Mouse (Mus musculus) left cerebral cortex, adult 11 months (tissue): ENCODE measurements around the gene Angpt4.

Source experiments
- DNase-seq: peaks from one replicate; pipeline ENCODE4 v3.0.0; 2022; ENCODE audit warnings: low spot score

Angpt4 gene

GRCm38 (mm10) chr2:151910919-151911500 lies at the start of gene Angpt4:
TSS of gene Angpt4 (plus strand) at chr2:151911210.
- DNase-seq: no peak

DNA sequence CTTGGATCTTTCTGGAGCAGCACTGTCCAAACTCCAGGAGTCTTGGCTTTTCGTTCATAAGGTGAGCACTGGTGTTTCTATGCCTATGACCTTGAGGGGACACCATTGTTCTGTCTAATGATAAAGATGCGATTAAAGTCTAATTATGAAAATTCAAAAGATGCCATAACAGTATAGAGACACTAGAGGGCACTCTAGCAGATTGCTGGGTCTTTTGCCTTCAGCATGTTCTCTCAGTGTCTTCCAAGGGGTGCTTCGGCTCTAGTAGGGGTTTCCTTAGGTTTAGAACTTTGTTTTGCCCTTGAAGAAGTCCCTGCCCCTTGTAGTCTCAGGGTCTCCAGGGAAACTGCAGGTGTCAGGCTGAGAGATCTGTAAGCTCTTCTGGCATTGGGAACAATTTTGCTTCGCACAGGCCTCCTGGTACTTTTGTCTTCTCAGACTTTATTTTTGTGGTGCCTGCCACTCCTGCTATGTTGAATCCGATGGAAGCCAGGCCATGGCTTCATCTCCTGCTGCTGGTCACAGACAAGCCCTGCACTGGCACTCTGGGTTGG lies 48.7 kb upstream of the Angpt4 start:
- DNase-seq: no peak

GRCm38 (mm10) chr2:151864941-151865340 lies 46.1 kb upstream of the Angpt4 start:
- no peak for DNase-seq

- peak; percentile 46 for DNase-seq
Measured at GRCm38 (mm10) chr2:151866487-151866886, 44.5 kb upstream of the Angpt4 start.

- no peak for DNase-seq
Measured at GRCm38 (mm10) chr2:151868196-151868595, 42.8 kb upstream of the Angpt4 start.

GRCm38 (mm10) chr2:151874551-151874950 lies 36.5 kb upstream of the Angpt4 start:
- DNase-seq: no peak

DNA sequence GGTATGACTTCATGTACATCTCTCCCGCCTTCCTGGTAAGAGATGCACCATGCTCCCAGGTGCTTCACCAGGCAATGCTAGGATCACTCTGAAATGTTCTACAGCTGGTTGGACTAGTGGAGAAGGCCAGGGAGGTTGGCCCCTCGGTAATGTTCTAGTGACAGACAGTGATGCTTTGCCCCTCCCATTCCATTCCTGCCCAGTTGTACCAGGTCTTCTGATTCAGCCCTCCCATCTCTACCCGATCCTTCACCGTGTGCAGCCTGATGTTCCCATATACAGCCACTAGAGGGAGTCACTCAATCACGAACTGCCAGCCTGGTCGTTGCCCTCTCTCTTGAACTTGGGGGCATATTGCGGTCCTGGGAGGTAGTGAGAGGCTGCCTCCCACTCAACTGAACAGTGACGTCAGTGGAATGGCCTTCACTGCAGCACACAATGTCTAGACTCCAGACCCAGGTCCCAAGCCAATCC lies 35.0 kb upstream of the Angpt4 start:
- DNase-seq: peak; percentile 37

- no peak for DNase-seq
Measured at GRCm38 (mm10) chr2:151878645-151879044, 32.4 kb upstream of the Angpt4 start.

DNA sequence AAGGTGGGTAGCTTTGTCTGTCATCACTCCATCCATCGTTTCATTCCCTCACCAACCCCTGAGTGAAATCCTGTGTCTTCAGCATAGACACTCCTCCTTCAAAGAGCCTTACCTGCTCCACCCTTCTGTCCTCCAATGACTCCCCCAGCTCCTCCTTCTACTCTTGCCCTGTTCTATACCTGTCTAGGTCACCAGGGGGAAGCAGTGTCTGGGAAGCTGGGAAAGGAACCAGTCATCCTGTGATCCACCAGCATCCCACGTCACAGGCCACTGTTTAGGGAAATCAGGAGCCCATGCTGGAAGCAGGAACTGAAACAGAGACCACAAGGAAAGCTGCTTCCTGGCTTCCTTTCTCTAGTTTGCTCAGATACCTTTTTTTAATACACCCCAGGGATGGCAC lies 31.2 kb upstream of the Angpt4 start:
- no peak for DNase-seq

DNA sequence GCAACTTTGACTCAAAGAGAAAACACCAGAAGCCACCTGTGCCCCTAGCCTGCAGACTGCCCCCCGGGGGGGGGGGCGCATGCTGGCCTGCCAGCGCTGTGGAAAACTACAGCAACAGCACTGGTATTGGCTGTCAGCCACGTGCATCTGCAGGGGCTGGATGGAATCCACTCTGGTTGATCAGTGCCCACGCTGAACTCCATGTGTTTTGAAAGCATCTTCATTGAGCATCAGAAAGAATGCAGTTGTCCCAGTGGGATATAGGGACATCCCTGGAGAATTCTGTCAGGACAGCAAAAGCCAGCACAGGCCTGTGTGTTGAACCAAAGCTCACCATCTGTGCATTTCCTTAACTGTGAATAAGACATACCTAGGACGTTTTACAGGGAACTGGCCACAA lies 20.0 kb upstream of the Angpt4 start:
- no peak for DNase-seq

DNA sequence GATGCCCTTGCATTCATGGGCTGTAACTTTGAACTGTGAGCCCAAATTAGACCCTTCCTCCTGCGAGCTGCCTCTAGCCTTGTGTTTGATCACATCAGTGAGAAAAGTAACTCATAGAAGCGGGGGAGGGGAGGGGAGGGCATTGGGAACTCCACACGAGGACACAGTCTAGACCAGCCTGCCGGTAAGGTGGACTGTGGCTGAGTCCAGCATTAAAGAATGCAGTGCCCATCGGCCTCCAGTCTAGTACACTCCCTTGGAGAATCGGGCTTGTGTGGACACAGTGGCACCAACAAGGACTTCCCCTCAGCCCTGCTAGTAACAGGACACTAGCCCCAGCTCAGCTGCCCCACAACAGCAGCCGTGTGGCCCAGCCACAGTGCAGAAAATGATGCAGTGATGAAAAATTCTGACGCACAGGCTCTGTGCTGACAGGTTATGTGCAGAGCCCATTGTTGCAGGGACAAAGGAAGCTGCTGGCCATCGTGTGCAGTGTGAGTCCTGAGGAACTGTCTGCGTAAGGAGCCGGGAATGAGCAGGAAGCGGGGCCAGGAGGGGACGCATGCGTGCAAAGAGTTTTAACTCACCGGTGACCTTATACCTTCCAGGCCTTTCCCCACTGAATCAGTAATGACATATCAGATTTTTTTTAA lies 17.8 kb upstream of the Angpt4 start:
- DNase-seq: no peak

DNA sequence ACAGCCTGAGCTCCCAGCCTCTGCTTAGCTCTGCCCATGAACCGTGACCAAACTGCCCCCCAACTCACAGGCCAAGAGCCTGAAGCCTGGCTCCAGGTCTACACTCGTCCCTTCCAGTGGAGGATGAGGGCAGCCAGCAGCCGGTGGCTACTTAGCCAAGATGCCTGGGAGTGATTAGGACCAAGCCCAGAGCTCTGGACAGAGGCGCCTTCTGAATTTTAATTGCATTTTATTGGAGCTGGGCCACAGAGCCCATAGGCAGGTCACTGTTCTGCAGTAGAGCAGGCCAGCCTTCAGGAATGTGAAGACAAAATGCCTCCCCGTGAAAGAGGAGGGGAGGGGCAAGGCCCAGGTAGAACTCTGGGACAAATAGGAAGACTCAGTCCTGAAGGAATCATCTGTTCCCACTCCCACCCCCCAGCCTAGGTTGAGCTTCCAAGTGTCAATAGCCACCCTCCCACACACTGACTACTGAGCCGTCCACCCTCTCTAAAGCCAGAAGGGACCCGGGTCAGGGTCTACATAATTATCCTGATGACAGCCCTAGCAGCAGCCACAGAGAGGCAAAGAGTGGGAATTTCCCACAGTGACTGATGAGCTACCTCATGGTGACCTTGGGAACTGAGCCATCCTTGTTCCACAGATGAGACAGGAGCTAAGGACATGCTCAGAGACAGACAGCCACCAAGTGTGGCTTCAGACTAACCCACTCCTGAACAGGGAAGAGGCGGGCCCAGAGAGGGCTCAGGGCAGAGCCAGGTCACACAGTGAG lies 16.6 kb upstream of the Angpt4 start:
- DNase-seq: no peak

GRCm38 (mm10) chr2:151895911-151896310 lies 15.1 kb upstream of the Angpt4 start:
- no peak for DNase-seq

- DNase-seq: no peak
Measured at GRCm38 (mm10) chr2:151898106-151898505, 12.9 kb upstream of the Angpt4 start.

DNA sequence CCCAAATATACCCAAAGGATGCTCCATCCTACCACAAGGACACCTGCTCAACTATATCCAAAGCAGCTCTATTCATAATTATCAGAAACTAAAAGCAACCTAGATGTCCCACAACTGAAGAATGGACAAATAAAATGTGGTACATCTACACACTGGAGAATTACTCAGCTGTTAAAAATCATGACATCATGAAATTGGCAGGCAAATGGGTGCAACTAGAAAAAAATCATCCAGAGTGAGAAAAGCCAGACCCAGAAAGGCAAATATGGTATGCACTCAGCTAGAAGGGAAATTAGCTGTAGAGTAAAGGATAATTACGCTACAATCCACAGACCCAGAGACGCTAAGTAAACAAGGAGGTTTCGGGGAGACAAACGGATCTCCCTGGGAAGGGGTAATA lies 10.2 kb upstream of the Angpt4 start:
- no peak for DNase-seq

- DNase-seq: no peak
Measured at GRCm38 (mm10) chr2:151903267-151903666, 7.7 kb upstream of the Angpt4 start.

- DNase-seq: no peak
Measured at GRCm38 (mm10) chr2:151903933-151904332, 7.1 kb upstream of the Angpt4 start.

DNA sequence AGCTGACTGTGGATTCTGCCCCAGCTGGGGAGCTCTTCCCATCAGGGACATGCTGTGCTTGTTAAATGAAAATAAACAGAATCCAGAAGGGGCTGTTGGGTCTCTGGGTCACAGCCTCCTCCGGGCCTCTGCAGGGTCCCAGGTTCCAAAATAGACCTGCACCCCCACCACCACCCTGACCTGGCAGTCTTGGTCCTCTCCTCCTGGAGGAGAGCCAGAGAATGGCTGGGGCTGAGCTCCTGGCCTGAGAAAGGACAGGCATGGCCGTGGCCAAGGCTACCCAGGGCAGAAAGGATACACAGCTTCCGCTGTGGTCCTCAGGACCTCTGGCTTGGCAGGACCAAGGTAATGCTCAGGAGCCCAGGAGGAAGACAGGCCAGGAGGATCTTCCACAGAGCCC lies 6.4 kb upstream of the Angpt4 start:
- DNase-seq: no peak

DNA sequence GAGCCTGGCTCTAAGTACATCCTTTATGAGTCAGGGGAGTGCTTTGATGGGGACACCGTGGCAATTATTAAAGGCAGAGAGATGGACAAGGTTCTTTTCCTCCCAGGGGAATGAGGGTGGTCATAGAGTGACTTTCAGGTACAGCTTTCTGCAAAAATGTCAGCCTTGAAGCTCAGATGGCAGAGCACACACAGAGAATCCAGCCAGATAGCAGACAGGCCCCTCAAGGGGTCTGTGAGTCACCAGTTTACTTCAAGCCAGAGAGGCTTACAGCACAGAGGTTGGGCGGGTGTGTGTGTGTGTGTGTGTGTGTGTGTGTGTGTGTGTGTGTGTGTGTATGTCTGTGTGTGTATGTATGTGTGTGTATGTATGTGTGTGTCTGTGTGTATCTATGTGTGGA lies 4.0 kb upstream of the Angpt4 start:
- DNase-seq: no peak

GRCm38 (mm10) chr2:151909386-151909785 lies 1.6 kb upstream of the Angpt4 start:
- no peak for DNase-seq

GRCm38 (mm10) chr2:151910498-151910897 lies 512 bp upstream of the Angpt4 start:
- DNase-seq: no peak

GRCm38 (mm10) chr2:151911751-151912150 lies 741 bp downstream of the Angpt4 start:
- DNase-seq: no peak

GRCm38 (mm10) chr2:151914120-151914519 lies 3.1 kb downstream of the Angpt4 start:
- no peak for DNase-seq
